Mouse (Mus musculus): ENCODE data around the gene Cbarp.

DNA sequence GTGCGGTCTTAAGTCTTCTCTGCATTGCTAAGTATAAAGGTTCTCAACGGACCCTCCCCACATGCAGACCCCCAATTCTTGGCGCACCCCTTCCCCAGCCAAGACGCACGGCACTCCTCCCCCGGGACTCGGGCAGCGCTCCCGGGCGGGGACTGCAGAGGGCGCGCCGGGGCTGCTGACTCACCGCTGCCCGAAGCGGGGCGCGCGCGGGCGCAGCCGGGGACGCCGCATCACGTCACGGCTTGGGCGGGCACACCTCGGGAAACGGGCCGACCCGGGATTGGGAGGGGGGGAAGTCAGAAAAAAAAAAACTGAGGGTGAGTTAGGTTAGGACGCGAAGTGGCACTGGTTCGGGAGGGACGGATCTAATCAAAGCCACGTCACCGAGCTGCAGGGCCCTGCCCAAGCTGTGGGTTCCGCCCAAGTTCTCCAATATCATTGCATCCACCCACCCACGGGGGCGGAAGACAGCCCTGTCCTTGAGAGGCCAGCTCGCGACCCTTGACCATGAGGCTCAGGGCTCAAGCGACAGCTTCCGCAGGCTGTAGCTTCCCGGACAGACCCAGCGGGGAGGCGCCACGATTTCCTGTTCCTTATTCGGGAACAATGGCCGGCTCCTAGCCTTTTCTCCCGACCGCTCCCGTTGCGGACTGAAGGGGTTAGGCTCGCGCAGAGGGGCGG is 8.1 kb upstream of the Cbarp start:
- peak; percentile 32; the same call in 1 of the 2 replicates for TF ChIP-seq CTCF (IDR thresholded peaks at IDR 0.05; ENCODE audit: extremely low read depth, insufficient read depth, low read length)
- TF ChIP-seq POLR2A (IDR thresholded peaks at IDR 0.05; ENCODE audit: extremely low read depth, insufficient read depth, low read length): no peak
